ENCODE assay signal across 13 mouse cellular contexts in genomic region chr1:34122198-34122597, GRCm38 (mm10).
DNase-seq lines count a peak whose midpoint lies in the region; ATAC-seq and TF ChIP-seq lines count a peak whose summit lies in the region.
"Had no signal": no experiment of that assay in that cellular context is flagged by ENCODE, and none has a peak within 500 bp of the region (broad histone marks: within the 10 kb centered on the region; RNA-seq: fewer than 3 reads in every experiment).

No protein-coding gene starts in this region.

- no peak for TF ChIP-seq EP300 in heart, adult 2 months (IDR thresholded peaks at IDR 0.05; ENCODE audit: insufficient read depth, low read depth, low read length)

- no peak for DNase-seq in heart, adult 2 months
- no peak for DNase-seq in heart, adult 11 months
- DNase-seq in kidney, adult 9 months = no peak
- no peak for DNase-seq in neural tube, embryonic 10.5 days (ENCODE audit: extremely low spot score, low spot score)
- DNase-seq in left cerebral cortex, adult 18-20 months (ENCODE audit: low spot score in 2 of 2) = no peak
- DNase-seq: cerebellum, adult 11 months; layer of hippocampus, adult 9-11 months; right cerebral cortex, postnatal 25 days had no signal

- peak overlapping the region; percentile 84 for H3K27ac ChIP-seq in heart, adult 2 months
- H3K27ac ChIP-seq in kidney, embryonic 16.5 days (ENCODE audit: low read length) = no peak overlapping the region; the same call in 1 of the 2 replicates
- H3K27ac ChIP-seq in neural tube, embryonic 15.5 days (replicated peaks) = no peak overlapping the region
- no peak overlapping the region for H3K27ac ChIP-seq in stomach, embryonic 16.5 days (ENCODE audit: low read length)
- H3K27ac ChIP-seq: limb, embryonic 10.5 days had no signal

- TF ChIP-seq CTCF in heart, adult 2 months (IDR thresholded peaks at IDR 0.05) = no peak

- no peaks in the 10 kb centered on the region for H3K9me3 ChIP-seq in kidney, embryonic 16.5 days (ENCODE audit: low read length)
- H3K9me3 ChIP-seq in neural tube, embryonic 15.5 days (replicated peaks) = no peaks in the 10 kb centered on the region
- no peaks in the 10 kb centered on the region for H3K9me3 ChIP-seq in stomach, embryonic 16.5 days (replicated peaks; ENCODE audit: control insufficient read depth, low read length)
- H3K9me3 ChIP-seq: G1E; limb, embryonic 10.5 days had no signal

- peak overlapping the region; percentile 55 for H3K4me3 ChIP-seq in heart, adult 2 months
- H3K4me3 ChIP-seq in kidney, embryonic 16.5 days (ENCODE audit: low read length) = peak overlapping the region; percentile 42
- H3K4me3 ChIP-seq in neural tube, embryonic 15.5 days (replicated peaks) = no peak overlapping the region
- H3K4me3 ChIP-seq in stomach, embryonic 16.5 days (replicated peaks; ENCODE audit: low read length) = peak overlapping the region; percentile 48
- H3K4me3 ChIP-seq: limb, embryonic 10.5 days had no signal

- peak overlapping the region; percentile 81 for H3K9ac ChIP-seq in heart, adult 2 months (ENCODE audit: low read depth, low read length)
- H3K9ac ChIP-seq in kidney, embryonic 16.5 days (replicated peaks; ENCODE audit: low read length) = peak overlapping the region; percentile 67; the same call in 1 of the 2 replicates
- H3K9ac ChIP-seq in neural tube, embryonic 15.5 days (replicated peaks) = no peak overlapping the region
- H3K9ac ChIP-seq in stomach, embryonic 16.5 days (ENCODE audit: low read length) = 0 out of 2 replicates have a peak overlapping the region, but pooled peaks have one; percentile 68

- peak overlapping the region; percentile 52 for H3K4me2 ChIP-seq in kidney, embryonic 16.5 days (replicated peaks; ENCODE audit: low read depth, low read length)
- 0 out of 2 replicates have a peak overlapping the region, but pooled peaks have one; percentile 47 for H3K4me2 ChIP-seq in neural tube, embryonic 15.5 days
- H3K4me2 ChIP-seq in stomach, embryonic 16.5 days (ENCODE audit: low read depth, low read length) = peak overlapping the region; percentile 69

- peaks cover 16% of the 10 kb centered on the region for H3K4me1 ChIP-seq in heart, adult 2 months (ENCODE audit: control insufficient read depth, insufficient read depth, low read length)
- peaks cover 44% of the 10 kb centered on the region for H3K4me1 ChIP-seq in kidney, embryonic 16.5 days (ENCODE audit: insufficient read depth, low read length)
- H3K4me1 ChIP-seq in neural tube, embryonic 15.5 days = peaks cover 14% of the 10 kb centered on the region
- H3K4me1 ChIP-seq in stomach, embryonic 16.5 days (ENCODE audit: control insufficient read depth, insufficient read depth, low read length) = peaks cover 26% of the 10 kb centered on the region

- H3K27me3 ChIP-seq in heart, adult 2 months (ENCODE audit: control insufficient read depth, insufficient read depth, low read length) = no peaks in the 10 kb centered on the region
- H3K27me3 ChIP-seq in kidney, embryonic 16.5 days (ENCODE audit: insufficient read depth, low read length) = no peaks in the 10 kb centered on the region
- no peaks in the 10 kb centered on the region for H3K27me3 ChIP-seq in neural tube, embryonic 15.5 days (replicated peaks)
- no peaks in the 10 kb centered on the region for H3K27me3 ChIP-seq in stomach, embryonic 16.5 days (ENCODE audit: control insufficient read depth, insufficient read depth, low read length)

- peaks cover 5% of the 10 kb centered on the region; the same call in 1 of the 2 replicates for H3K79me2 ChIP-seq in heart, adult 2 months (replicated peaks; ENCODE audit: control insufficient read depth, insufficient read depth, low read length)

- peaks cover 16% of the 10 kb centered on the region for H3K36me3 ChIP-seq in heart, adult 2 months (ENCODE audit: control insufficient read depth, insufficient read depth, low read length)
- no peaks in the 10 kb centered on the region for H3K36me3 ChIP-seq in kidney, embryonic 16.5 days (ENCODE audit: insufficient read depth, low read length)
- H3K36me3 ChIP-seq in neural tube, embryonic 15.5 days = no peaks in the 10 kb centered on the region
- no peaks in the 10 kb centered on the region for H3K36me3 ChIP-seq in stomach, embryonic 16.5 days (ENCODE audit: control insufficient read depth, insufficient read depth, low read length)
- H3K36me3 ChIP-seq: G1E; limb, embryonic 10.5 days had no signal

- intact Hi-C loops in heart, adult 2 months (cut with DNase I) = no loop called here

- TF ChIP-seq POLR2A in heart, adult 2 months (IDR thresholded peaks at IDR 0.05; ENCODE audit: insufficient read depth, low read depth, low read length) = no peak

- WGBS in heart, adult 2 months = 54% methylated on average over 6 of the region's 6 CpGs
- WGBS in kidney, embryonic 16.5 days = 88% methylated on average over 6 of the region's 6 CpGs
- 90% methylated on average over 6 of the region's 6 CpGs for WGBS in neural tube, embryonic 15.5 days
- 74% methylated on average over 6 of the region's 6 CpGs for WGBS in stomach, embryonic 16.5 days

- no peak for ATAC-seq in kidney, embryonic 16.5 days (ENCODE audit: low FRiP score, low TSS enrichment)
- ATAC-seq in neural tube, embryonic 15.5 days (ENCODE audit: low FRiP score) = no peak
- no peak for ATAC-seq in stomach, embryonic 16.5 days (ENCODE audit: insufficient read depth, low FRiP score)
